Mouse (Mus musculus) lung, postnatal 36 days (tissue): ENCODE results near the gene Trip11.
A peak's percentile ranks its signal among the peaks of the same experiment; 100 is the strongest.

Experiments used
- DNase-seq: peaks from one replicate; pipeline ENCODE4 v3.0.0; 2022; ENCODE audit warnings: mixed read lengths

The Trip11 gene

DNA sequence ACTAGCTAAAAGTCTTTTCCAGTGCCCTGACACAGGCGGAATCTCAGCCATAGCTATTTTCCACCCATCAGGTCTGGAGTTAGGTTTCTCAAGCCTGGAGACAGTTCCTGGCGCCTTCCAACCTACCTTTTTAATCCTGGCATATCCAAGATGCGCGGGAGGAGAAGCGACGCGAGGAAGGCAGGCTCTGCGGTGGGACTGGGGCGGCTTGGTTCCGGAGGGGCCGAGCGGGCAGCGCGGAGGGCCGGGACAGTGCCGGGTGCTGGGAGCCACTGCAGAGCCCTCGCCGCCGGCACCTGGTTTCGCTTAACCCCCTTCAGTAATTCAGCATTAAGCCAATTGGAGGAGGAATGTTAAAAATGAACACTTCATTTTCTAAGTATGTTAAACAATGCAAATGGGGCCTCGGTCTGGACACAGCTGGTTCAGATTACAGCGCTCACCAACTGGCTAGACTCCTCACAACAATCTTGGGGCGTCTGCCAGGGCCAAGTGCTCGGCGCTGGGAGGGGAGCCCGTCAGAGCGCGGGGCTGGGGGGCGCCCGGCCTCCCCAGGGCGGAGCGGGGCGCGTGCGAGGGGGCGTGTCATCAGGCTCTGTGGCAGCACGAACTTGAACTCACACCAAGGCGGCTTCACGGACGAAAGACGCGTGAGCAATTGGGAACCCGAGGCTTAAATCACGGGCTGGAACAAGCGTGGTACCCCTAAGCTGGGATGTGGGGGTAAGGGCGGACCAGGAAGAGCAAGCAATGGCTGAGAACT is 94.3 kb downstream of the Trip11 start, which contains the start of gene Fbln5:
Gene Fbln5, minus strand, starts transcription at position 448 of the 763 bp plus-strand sequence.
- DNase-seq = peak; percentile 75

GRCm38 (mm10) chr12:101818246-101818607 is 94.8 kb downstream of the Trip11 start:
- DNase-seq = no peak

DNA sequence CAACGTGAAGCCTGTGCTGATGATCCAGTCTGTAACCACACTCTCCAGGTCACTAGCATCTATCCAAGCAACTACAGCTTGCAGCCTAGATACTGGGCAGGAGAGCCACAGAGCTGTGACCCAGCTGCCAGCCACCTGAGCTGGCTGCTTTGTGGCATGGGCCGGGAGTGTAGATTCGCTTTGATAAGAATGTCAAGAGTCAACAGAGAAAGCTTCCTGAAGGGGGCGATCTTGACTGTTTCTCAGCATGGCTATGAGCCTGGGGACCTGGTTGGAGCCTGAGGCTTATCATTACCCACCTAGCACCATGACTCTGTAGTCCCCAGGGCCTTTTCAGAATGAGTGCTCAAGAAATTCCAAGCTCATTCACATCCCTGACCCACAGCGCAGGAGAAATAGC is 96.3 kb downstream of the Trip11 start:
- peak; percentile 71 for DNase-seq

DNA sequence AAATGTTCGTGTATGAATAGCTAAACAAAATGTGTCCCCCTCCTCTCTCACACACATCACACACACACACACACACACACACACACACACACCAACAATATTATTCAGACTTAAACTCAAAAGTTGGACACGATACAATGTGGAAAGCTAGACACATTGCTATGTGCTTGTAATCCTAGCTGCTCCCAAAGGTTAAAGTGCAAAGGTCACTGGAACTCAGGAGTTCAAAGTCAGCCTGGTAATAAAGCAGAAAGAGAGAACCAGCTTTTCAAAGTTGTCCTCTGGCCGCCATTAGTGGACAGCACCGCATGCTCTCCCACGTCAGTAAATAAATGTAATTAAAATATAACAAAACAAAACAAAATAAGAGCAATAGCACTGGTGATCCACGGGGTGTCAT is 97.3 kb downstream of the Trip11 start:
- no peak for DNase-seq

DNA sequence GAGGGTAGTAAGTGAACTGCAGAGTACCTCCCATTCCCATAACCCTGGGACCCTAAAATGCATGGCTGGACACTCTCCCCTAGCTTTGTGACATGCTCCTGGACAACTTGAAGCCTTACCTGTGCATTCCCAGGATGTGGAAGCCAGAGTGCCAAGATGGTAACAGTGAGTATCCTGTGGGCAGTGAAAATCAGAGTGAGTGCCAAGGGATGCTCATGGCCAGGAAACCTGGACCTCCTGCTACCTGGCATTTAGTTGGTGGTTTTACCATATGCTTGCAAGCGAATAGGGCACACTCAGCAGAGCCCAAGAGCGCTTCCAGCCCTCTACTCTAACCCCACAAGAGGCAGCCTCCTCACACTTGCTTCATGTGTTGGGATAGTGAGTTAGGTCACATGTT is 98.6 kb downstream of the Trip11 start:
- no peak for DNase-seq

DNA sequence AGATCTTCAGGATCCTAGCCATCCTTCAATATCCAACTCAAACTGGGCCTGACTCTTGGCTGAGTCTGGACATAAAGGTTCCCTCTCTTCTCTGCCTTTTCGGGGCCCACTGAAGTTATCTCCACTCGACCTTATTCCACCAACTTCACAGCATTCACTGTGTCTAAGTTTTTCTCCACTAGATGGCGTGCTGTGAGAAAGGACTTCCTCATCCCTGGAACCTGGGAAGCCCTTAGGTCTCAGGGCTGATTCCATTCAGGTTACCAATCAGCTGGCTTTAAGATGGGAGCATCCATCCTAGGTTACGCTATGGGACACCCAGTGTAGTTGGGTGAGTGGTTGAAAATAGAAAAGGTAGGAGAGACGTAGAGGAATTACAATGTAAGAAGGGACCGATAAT is 101.9 kb downstream of the Trip11 start:
- peak; percentile 68 for DNase-seq

GRCm38 (mm10) chr12:101810515-101810914 is 102.6 kb downstream of the Trip11 start:
- DNase-seq = no peak

DNA sequence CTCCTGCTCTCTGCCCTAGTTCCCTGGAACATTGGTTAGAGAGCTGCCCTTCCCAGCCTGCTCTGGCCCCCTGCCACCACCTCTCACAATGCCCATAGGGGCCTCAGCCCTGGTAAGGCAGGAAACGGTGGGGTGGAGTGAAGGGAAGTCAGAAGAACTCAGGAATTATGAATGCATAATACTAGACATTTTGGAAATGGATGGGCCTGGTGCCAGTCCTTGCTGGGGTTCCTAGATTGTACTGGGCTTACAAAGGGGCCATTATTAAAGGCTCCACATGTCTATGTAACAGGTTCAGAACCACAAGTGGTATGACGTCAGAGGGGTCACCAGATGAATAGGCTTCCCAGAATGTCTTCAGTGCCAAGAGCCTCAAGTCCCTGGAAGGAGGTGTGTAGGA is 105.7 kb downstream of the Trip11 start:
- DNase-seq = peak; percentile 59

GRCm38 (mm10) chr12:101802445-101802844 is 110.6 kb downstream of the Trip11 start:
- DNase-seq = no peak

DNA sequence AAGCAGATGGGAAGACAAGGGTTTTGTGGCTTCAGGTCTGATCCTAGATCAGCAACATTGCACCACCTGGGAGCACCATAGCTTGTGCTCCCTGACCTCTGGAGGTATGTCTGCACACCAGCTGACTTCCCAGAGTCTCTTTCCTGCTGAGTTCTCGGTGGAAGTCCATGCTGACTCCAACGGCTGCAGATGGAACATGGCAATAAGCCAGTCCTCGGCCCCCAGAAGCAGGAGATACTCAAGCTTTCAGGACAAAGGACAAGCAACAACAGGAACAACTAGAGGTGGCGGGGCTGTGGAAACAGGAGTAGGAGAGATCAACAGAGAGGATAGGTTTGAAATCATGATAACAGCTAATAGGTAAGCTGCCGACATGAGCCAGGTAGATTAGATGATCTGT is 111.3 kb downstream of the Trip11 start:
- DNase-seq = no peak

DNA sequence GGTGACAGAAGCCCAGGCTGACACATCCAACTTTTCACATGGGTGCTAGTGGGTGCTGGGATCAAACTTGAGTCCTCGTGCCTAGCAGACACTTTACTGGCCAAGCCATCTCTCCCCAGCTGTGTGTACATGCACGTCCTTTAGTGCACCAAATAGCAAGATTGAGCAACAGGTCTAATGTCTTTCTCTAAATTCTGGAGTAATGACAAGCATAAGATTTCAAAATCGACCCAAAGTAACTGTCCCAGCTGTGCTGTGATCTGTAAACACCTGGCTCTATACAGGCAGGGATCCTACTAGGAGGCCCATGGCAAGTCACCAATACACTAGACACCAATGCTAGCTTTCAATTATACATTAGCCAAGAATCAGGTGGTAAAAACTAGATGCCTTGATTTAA is 112.0 kb downstream of the Trip11 start:
- DNase-seq = no peak

- no peak for DNase-seq
Observed at GRCm38 (mm10) chr12:101798189-101798922, 114.7 kb downstream of the Trip11 start.

- peak; percentile 72 for DNase-seq
Observed at GRCm38 (mm10) chr12:101794458-101794857, 118.6 kb downstream of the Trip11 start.

DNA sequence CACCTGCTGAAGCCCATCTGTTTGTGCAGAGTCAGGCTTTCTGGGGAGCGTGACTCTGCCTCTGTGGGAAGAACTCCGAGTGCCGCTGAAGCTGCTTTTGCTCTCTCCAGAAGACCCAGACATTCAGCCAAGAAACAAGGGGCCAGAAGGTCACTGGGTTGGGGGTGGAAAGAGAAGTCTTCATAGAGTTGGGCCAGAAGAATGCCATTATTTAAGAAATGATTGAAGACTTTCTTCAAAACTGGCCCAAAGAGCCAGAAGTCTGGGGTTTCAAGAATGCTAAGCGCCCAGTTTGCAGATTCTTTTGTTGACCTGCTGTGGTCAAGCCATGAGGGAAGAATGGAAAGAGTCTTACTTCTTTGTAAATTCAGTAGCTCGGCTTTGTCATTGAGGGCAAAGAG is 119.8 kb downstream of the Trip11 start:
- DNase-seq = peak; percentile 65

DNA sequence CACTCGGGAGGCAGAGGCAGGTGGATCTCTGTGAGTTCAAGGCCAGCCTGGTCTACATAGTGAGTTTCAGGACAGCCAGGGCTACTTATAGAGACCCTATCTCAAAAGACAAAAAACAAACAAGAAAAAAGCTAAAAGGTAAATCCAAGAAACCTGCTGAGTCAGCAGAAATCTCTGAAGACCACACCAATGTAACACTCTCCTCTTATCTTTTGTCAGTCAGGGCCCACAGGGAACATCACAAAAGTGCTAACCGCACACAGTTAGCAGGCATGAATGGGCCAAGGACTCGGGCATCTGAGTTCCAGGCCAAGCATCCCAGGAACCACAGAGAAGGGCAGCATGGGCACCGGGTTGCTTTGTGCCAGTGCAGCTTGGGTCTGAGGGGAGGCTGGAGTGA is 120.4 kb downstream of the Trip11 start:
- no peak for DNase-seq

DNA sequence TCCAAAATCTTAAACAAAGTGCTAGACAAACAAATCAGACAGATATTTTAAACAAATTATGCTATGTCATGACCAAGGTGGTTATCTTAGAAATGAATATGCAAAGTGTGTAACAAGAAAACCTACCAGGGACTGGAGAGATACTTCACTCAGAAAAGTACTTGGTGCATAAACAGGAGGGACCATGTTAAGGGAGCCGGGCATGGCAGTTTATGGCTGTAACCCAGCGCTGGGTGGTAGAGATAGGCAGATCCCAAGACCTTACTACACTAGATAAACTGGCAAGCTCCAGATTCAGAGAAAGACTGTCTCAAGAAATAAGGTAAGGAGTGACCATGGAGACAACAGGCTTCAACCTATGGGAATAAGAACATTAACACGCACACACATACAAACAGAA is 123.3 kb downstream of the Trip11 start:
- DNase-seq = no peak

DNA sequence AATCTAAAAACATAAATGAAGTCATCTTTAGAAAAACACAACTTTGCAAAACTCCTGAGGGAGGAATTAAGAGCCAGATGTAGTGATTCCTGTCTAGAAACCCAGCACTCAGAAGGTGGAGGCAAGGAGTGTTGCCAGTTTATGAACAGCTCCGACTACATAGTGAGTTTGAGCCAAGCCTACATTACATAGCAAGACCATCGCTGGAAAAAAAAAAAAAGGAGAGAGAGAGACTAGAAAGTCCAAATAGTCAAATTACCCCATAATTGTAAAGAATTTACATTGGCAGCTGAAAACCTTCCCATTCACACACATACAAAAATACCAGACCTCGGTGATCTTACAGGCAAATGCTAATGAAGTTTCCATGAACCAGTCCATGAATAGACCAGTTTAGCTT is 123.8 kb downstream of the Trip11 start:
- DNase-seq = no peak
